Mouse (Mus musculus): ENCODE data around the gene Palld. TPM values are rescaled to one million over a fixed set of nuclear protein-coding genes. Genes with fewer than 3 reads are reported as not detected.

Palld gene
- total RNA-seq, 1 experiment from 2014 or later: 35.1 TPM

- DNase-seq: no peak
Measured at GRCm38 (mm10) chr8:61684280-61684939, 218.1 kb downstream of the Palld start.

- no peak for DNase-seq
Measured at GRCm38 (mm10) chr8:61682902-61683301, 219.6 kb downstream of the Palld start.

- no peak for DNase-seq
Measured at GRCm38 (mm10) chr8:61681217-61681616, 221.3 kb downstream of the Palld start.

- DNase-seq: peak; percentile 47
Measured at GRCm38 (mm10) chr8:61677227-61677626, 225.3 kb downstream of the Palld start.

- no peak for DNase-seq
Measured at GRCm38 (mm10) chr8:61671151-61671550, 231.3 kb downstream of the Palld start.

- DNase-seq: no peak
Measured at GRCm38 (mm10) chr8:61670376-61670775, 232.1 kb downstream of the Palld start.

GRCm38 (mm10) chr8:61666919-61667318, 235.6 kb downstream of the Palld start:
- DNase-seq: no peak

GRCm38 (mm10) chr8:61665021-61665420, 237.5 kb downstream of the Palld start:
- DNase-seq: peak; percentile 18

GRCm38 (mm10) chr8:61664162-61664561, 238.3 kb downstream of the Palld start:
- DNase-seq: no peak

- peak; percentile 59 for DNase-seq
Measured at GRCm38 (mm10) chr8:61662829-61663228, 239.7 kb downstream of the Palld start.

- no peak for DNase-seq
Measured at GRCm38 (mm10) chr8:61661611-61662010, 240.9 kb downstream of the Palld start.

GRCm38 (mm10) chr8:61660961-61661360, 241.5 kb downstream of the Palld start:
- DNase-seq: no peak

GRCm38 (mm10) chr8:61651955-61652354, 250.5 kb downstream of the Palld start:
- no peak for DNase-seq

- no peak for DNase-seq
Measured at GRCm38 (mm10) chr8:61646195-61646835, 256.2 kb downstream of the Palld start.

GRCm38 (mm10) chr8:61645642-61646041, 256.8 kb downstream of the Palld start:
- no peak for DNase-seq

- no peak for DNase-seq
Measured at GRCm38 (mm10) chr8:61643215-61643614, 259.3 kb downstream of the Palld start.

GRCm38 (mm10) chr8:61642358-61642847, 260.1 kb downstream of the Palld start:
- DNase-seq: peak; percentile 24

- DNase-seq: no peak
Measured at GRCm38 (mm10) chr8:61639596-61639995, 262.9 kb downstream of the Palld start.

GRCm38 (mm10) chr8:61639008-61639407, 263.5 kb downstream of the Palld start:
- peak; percentile 58 for DNase-seq

GRCm38 (mm10) chr8:61637736-61638135, 264.8 kb downstream of the Palld start:
- DNase-seq: no peak

GRCm38 (mm10) chr8:61634811-61635210, 267.7 kb downstream of the Palld start:
- DNase-seq: no peak

GRCm38 (mm10) chr8:61632331-61632730, 270.2 kb downstream of the Palld start:
- no peak for DNase-seq

GRCm38 (mm10) chr8:61629631-61629968, 272.9 kb downstream of the Palld start:
- DNase-seq: no peak
